Comparison of ENCODE assay signal across 1 mouse cellular context in genomic region chr10:128646139-128647089, GRCm38 (mm10).
TF ChIP-seq lines count a peak whose summit lies in the region.

No protein-coding gene starts in this region.

TF ChIP-seq in ES-E14, 5 proteins besides CTCF, POLR2A, EP300 and RAD21 (continued from another document):
- TF ChIP-seq HCFC1 (IDR thresholded peaks at IDR 0.05; ENCODE audit: borderline replicate concordance, insufficient read depth, low read length) (no peak), ZC3H11A (IDR thresholded peaks at IDR 0.05; ENCODE audit: borderline replicate concordance, low read depth, low read length) (no peak)
